Mouse (Mus musculus): ENCODE measurements around the gene Rapgef3.

- TF ChIP-seq POLR2A (IDR thresholded peaks at IDR 0.05; ENCODE audit: borderline replicate concordance, low read depth, low read length) = no peak
- no peak for TF ChIP-seq CTCF (IDR thresholded peaks at IDR 0.05; ENCODE audit: low read depth, low read length)
These were observed 20.3 kb downstream of the Rapgef3 start for GRCm38 (mm10) chr15:97747486-97747885.

Data from bone marrow macrophage, adult 2 months (primary cell).